Mouse (Mus musculus) lung, postnatal 0 days (tissue): ENCODE measurements around the gene Cux1. TPM values are rescaled to one million over a fixed set of nuclear protein-coding genes. Genes with fewer than 3 reads are reported as not detected.

Source experiments
- ATAC-seq: fragments of 200-750 bp; cut with Nextera tagmentation; 2 replicates; pipeline ENCODE4 v1.8.0; 2017; ENCODE audit warnings: moderate library complexity
- DNase-seq: peaks from one replicate; pipeline ENCODE4 v3.0.0-alpha.2; 2016; ENCODE audit warnings: low spot score
- H3K27ac ChIP-seq: fragments of 300-500 bp; sonication (generic); 2 replicates; pipeline ENCODE4 v1.5.1; 2014; ENCODE audit warnings: antibody characterized with exemption, mild to moderate bottlenecking, low read length, mixed read lengths
- H3K27me3 ChIP-seq: fragments of 300-500 bp; sonication (generic); replicated peaks from 2 replicates; pipeline ENCODE4 v1.6.1; 2014; ENCODE audit warnings: low read length, mixed read lengths; ENCODE audit not compliant: insufficient read depth
- H3K36me3 ChIP-seq: fragments of 300-500 bp; sonication (generic); 2 replicates; pipeline ENCODE4 v1.6.1; 2014; ENCODE audit warnings: low read length, mixed read lengths; ENCODE audit not compliant: insufficient read depth
- H3K4me1 ChIP-seq: fragments of 300-500 bp; sonication (generic); 2 replicates; pipeline ENCODE4 v1.6.1; 2014; ENCODE audit warnings: antibody characterized with exemption, low read depth, low read length, mixed read lengths; ENCODE audit not compliant: insufficient read depth
- H3K4me2 ChIP-seq: fragments of 300-500 bp; sonication (generic); replicated peaks from 2 replicates; pipeline ENCODE4 v1.6.1; 2014; ENCODE audit warnings: low read depth, mild to moderate bottlenecking, low read length, moderate library complexity, mixed read lengths
- H3K4me3 ChIP-seq: fragments of 300-500 bp; sonication (generic); 2 replicates; pipeline ENCODE4 v1.5.1; 2014; ENCODE audit warnings: low read depth, low read length
- H3K9ac ChIP-seq: fragments of 300-500 bp; sonication (generic); replicated peaks from 2 replicates; pipeline ENCODE4 v1.6.1; 2014; ENCODE audit warnings: low read depth, mild to moderate bottlenecking
- H3K9me3 ChIP-seq: fragments of 300-500 bp; sonication (generic); 2 replicates; pipeline ENCODE4 v1.6.1; 2016; ENCODE audit warnings: low read length, mixed read lengths
- CTCF ChIP-seq: IDR thresholded peaks from 2 replicates; pipeline ENCODE4 v1.5.1; 2016; ENCODE audit warnings: antibody characterized with exemption, mild to moderate bottlenecking
- EP300 ChIP-seq: IDR thresholded peaks from 2 replicates; pipeline ENCODE4 v1.6.1; 2016; ENCODE audit warnings: antibody characterized with exemption, mild to moderate bottlenecking, control low read depth
- WGBS: fragments of 180-500 bp; shearing (Covaris S2); extraction: QIAGEN DNeasy Blood & Tissue Kit; methylation state at CpG from one replicate; pipeline ENCODE4 v1.1.7; 2014; 5-methylcytosine and 5-hydroxymethylcytosine counted together
- polyA plus RNA-seq: library from polyadenylated mRNA; unstranded; fragments of >200 nt; fragmentation: Nextera tagmentation; extraction: Ambion mirVana; gene quantifications from 2 replicates; pipeline ENCODE4 v1.2.1, GENCODE M21; 2015

The Cux1 gene
- polyA plus RNA-seq, 1 experiment from 2014 or later = 68.5 TPM

DNA sequence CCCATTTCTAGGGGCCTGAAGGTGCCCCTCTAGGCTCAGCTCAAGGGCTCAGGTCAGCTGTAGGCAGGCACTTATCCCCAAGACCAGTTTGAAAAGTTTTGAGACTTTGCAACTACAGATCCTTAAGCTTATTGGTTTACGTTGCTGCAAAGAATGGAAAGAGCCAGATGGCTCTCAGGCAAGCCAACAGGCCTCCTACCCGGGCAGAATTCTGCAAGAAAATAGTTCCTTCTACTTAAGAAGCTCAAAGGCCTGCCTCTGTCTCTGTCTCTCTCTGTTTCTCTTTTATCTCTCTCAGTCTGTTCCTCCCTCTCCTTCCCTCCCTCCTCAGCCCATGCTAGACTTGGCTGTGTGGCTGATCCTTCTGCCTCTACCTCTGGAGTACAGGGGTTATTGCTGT is 49.8 kb downstream of the Cux1 start:
- no peaks in the 10 kb centered on the region for H3K27me3 ChIP-seq
- DNase-seq (no peak), ATAC-seq (no peak)
- WGBS = 52% methylated on average over 2 of the region's 2 CpGs
- H3K9ac ChIP-seq = no peak overlapping the region
- peaks cover 18% of the 10 kb centered on the region; the same call in 1 of the 2 replicates for H3K4me1 ChIP-seq
- no peak overlapping the region for H3K4me2 ChIP-seq
- H3K36me3 ChIP-seq = no peaks in the 10 kb centered on the region
- no peaks in the 10 kb centered on the region for H3K9me3 ChIP-seq
- H3K27ac ChIP-seq = no peak overlapping the region
- TF ChIP-seq CTCF = no peak
- TF ChIP-seq EP300 = no peak
- no peak overlapping the region for H3K4me3 ChIP-seq

DNA sequence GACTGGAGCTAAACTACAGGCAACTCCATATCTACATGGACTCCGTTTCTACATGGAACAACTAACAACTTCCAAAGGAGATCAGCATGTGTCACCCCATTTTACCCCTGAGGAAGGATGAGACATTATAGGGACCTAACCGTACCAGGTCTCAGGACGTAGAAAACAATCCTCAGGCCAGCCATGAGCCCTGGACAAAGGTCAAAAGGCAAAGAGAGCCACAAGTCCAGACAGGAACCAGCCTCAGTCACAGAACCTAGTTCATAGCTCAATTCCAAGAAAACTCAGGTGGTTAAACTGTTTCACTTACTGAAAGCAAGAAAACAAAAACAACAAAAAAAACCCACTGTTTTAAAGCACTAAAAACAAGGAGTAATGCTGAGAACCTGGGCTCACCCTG is 50.7 kb downstream of the Cux1 start:
- no peak for ATAC-seq
- TF ChIP-seq CTCF (no peak), EP300 (no peak)

DNA sequence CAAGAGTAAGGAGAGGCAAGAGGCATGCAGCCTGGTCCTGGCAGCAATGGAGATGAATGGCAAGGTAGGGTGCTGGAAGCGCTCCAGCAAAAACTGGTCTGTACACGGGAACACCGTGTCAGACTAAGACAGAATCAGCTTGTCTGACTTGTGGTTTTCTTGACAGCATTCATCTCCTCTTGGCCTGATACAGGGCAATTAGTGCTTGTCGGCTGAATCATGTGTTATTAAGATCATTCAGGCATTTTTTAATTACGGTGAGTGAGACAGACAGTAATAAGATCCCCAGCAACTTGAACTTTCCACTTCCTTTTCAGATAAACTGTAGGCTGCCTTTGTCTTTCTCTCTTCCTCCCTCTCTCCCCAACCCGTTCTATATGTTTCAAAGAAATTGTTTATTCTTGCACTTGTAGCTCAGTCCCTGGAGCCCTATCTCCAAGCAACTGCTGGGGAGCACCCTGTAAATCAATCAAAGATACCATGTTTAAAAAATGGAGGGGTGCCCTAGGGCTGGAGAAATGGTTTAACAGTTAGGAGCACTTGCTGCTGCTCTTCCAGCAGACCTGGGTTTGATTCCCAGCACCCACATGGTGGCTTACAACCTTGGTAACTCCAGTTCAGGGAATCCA is 53.1 kb downstream of the Cux1 start:
- Histone ChIP-seq H3K4me3 (no peak overlapping the region), H3K4me1 (peaks cover 26% of the 10 kb centered on the region; the same call in 1 of the 2 replicates), H3K9ac (no peak overlapping the region), H3K36me3 (no peaks in the 10 kb centered on the region), H3K27me3 (no peaks in the 10 kb centered on the region), H3K9me3 (no peaks in the 10 kb centered on the region), H3K27ac (no peak overlapping the region), H3K4me2 (no peak overlapping the region)
- WGBS = 28% methylated on average over 6 of the region's 6 CpGs
- TF ChIP-seq EP300 (no peak), CTCF (no peak)
- DNase-seq (no peak), ATAC-seq (no peak)

More for the DNA sequence above, 50.7 kb downstream of the Cux1 start:
- no peak for DNase-seq
- no peak overlapping the region for H3K4me2 ChIP-seq
- H3K36me3 ChIP-seq = no peaks in the 10 kb centered on the region
- no peak overlapping the region for H3K4me3 ChIP-seq
- no peaks in the 10 kb centered on the region for H3K27me3 ChIP-seq
- 83% methylated on average over 3 of the region's 3 CpGs for WGBS
- H3K9ac ChIP-seq = no peak overlapping the region
- H3K9me3 ChIP-seq = no peaks in the 10 kb centered on the region
- peaks cover 17% of the 10 kb centered on the region; the same call in 1 of the 2 replicates for H3K4me1 ChIP-seq
- H3K27ac ChIP-seq = no peak overlapping the region

DNA sequence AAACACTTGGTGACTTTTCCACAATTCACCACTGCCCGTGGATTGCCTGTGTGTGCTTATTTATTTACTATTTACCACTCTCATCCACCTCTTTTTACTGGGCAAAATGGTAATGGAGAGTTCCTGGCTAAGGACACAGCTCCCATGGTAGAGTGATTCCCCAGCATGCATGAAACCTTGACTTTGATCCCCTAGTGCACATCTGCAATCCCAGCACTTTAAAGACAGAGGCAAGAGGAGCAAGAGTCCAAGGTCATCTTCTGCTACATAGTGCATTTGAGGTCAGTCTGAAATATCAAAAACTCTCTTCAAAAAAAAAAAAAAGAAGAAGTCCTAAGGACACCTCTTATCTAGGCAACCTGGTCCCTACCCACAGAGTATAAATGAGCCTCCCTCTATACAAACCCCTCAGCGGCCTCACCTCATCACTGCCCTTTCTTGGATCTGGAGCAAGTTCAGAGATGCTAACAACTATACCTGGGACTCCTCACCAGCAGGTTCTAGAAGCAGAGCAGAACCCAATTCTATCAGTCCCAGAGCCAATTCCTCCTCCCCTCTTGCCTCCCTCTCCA is 55.1 kb downstream of the Cux1 start:
- DNase-seq = no peak
- H3K4me1 ChIP-seq = peaks cover 18% of the 10 kb centered on the region; the same call in 1 of the 2 replicates

DNA sequence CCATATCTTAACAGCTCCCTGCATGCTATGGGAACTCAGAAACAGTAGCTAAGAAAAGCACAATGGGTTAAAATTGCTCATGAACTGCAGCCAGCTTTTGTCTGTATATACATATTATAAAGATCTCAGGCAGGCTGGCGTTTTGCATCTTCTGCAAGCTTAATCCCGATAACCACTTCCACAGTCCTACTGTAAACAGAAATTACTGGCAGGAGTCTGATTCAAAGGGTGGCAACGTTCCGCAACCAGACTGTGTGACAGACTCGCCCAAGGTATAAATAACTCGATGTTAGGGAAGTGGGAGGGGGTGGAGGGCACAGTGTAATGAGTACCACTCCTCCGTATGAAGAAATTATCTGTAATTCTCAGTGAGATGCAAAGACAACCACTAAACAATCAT is 55.9 kb downstream of the Cux1 start:
- Histone ChIP-seq H3K27me3 (no peaks in the 10 kb centered on the region), H3K36me3 (no peaks in the 10 kb centered on the region), H3K4me1 (peaks cover 18% of the 10 kb centered on the region; the same call in 1 of the 2 replicates), H3K9me3 (no peaks in the 10 kb centered on the region), H3K9ac (no peak overlapping the region), H3K27ac (no peak overlapping the region), H3K4me3 (no peak overlapping the region), H3K4me2 (no peak overlapping the region)
- WGBS = 11% methylated on average over 7 of the region's 7 CpGs
- ATAC-seq (no peak), DNase-seq (peak; percentile 26)
- no peak for TF ChIP-seq EP300
- TF ChIP-seq CTCF = no peak

More for the DNA sequence above, 55.1 kb downstream of the Cux1 start:
- Histone ChIP-seq H3K9me3 (no peaks in the 10 kb centered on the region), H3K27ac (no peak overlapping the region), H3K9ac (no peak overlapping the region), H3K4me3 (no peak overlapping the region), H3K27me3 (no peaks in the 10 kb centered on the region), H3K4me2 (no peak overlapping the region), H3K36me3 (no peaks in the 10 kb centered on the region)
- ATAC-seq = no peak
- TF ChIP-seq EP300 (no peak), CTCF (no peak)
- 78% methylated on average over 2 of the region's 2 CpGs for WGBS

DNA sequence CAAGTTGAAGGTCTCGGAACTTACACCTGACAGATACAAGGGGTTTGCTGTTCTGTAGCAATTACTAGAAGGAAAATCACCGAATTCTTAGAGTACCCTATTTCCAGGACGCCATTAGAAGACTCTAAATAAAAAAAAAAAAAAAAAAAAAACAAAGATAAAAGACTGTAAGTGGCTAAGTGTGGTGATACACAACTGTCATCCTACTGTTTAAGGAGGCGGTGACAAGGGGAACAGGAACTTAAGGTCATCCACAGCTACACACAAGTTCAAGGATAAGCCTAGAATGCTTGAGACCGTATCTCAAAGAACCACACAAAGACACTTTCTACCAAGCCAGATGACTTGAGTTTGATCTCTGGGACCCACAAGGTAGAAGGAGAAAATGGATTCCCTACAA is 56.7 kb downstream of the Cux1 start:
- Histone ChIP-seq H3K36me3 (no peaks in the 10 kb centered on the region), H3K4me3 (no peak overlapping the region), H3K9me3 (no peaks in the 10 kb centered on the region), H3K27me3 (no peaks in the 10 kb centered on the region), H3K9ac (no peak overlapping the region), H3K4me2 (no peak overlapping the region), H3K4me1 (peaks cover 18% of the 10 kb centered on the region; the same call in 1 of the 2 replicates), H3K27ac (no peak overlapping the region)
- WGBS = 86% methylated on average over 5 of the region's 5 CpGs
- TF ChIP-seq CTCF = no peak
- no peak for TF ChIP-seq EP300
- ATAC-seq = no peak
- DNase-seq = no peak
